Mouse (Mus musculus) MEL (cell line): ENCODE data around the gene Rep15. TPM values are rescaled to one million over a fixed set of nuclear protein-coding genes. Genes with fewer than 3 reads are reported as not detected.

Source experiments
- DNase-seq: peaks from one replicate; pipeline ENCODE4 v3.0.0; 2011; ENCODE audit warnings: low read depth, low spot score
- H3K27ac ChIP-seq: 2 replicates; pipeline ENCODE4 v1.5.1; 2012; ENCODE audit warnings: low read depth, mild to moderate bottlenecking, control low read depth, low read length, moderate library complexity; ENCODE audit not compliant: control insufficient read depth
- H3K27me3 ChIP-seq, 2 experiments: fragments of 150-350 bp in 1 of 2; sonication (generic) in 1 of 2; 2 replicates each; pipeline ENCODE4 v1.6.1; 2012; ENCODE audit warnings: low read length in 2 of 2, mild to moderate bottlenecking in 2 of 2, improper control_type of control experiment in 1 of 2, moderate library complexity in 1 of 2; ENCODE audit not compliant: insufficient read depth in 2 of 2, control insufficient read depth in 1 of 2
- H3K36me3 ChIP-seq, 2 experiments: 2 replicates each; pipeline ENCODE4 v1.6.1; 2012 to 2014; ENCODE audit warnings: low read length in 2 of 2, improper control_type of control experiment in 1 of 2, inconsistent platforms in 1 of 2, mild to moderate bottlenecking in 1 of 2; ENCODE audit not compliant: insufficient read depth in 2 of 2, control insufficient read depth in 1 of 2
- H3K4me1 ChIP-seq, 2 experiments: fragments of 150-350 bp in 1 of 2; sonication (generic) in 1 of 2; 2 replicates each; pipeline ENCODE4 v1.6.1; 2012; ENCODE audit warnings: low read length in 2 of 2, improper control_type of control experiment in 1 of 2, mild to moderate bottlenecking in 1 of 2; ENCODE audit not compliant: insufficient read depth in 2 of 2, control insufficient read depth in 1 of 2
- H3K4me3 ChIP-seq, 2 experiments: fragments of 150-350 bp in 1 of 2; sonication (generic) in 1 of 2; 2 replicates each; pipeline ENCODE4 v1.5.1; 2012; ENCODE audit warnings: low read depth in 2 of 2, low read length in 2 of 2, mild to moderate bottlenecking in 2 of 2, moderate library complexity in 2 of 2, control low read depth in 1 of 2, improper control_type of control experiment in 1 of 2; ENCODE audit not compliant: control insufficient read depth in 1 of 2, insufficient read depth in 1 of 2
- H3K79me2 ChIP-seq: 2 replicates; pipeline ENCODE4 v1.6.1; 2012; ENCODE audit warnings: mild to moderate bottlenecking, low read length, moderate library complexity; ENCODE audit not compliant: control insufficient read depth, poor library complexity, insufficient read depth
- H3K9ac ChIP-seq: 2 replicates; pipeline ENCODE4 v1.6.1; 2012; ENCODE audit warnings: low read depth, mild to moderate bottlenecking, control low read depth, low read length, moderate library complexity; ENCODE audit not compliant: control insufficient read depth, poor library complexity, severe bottlenecking
- H3K9me3 ChIP-seq: fragments of 150-350 bp; sonication (generic); replicated peaks from 2 replicates; pipeline ENCODE4 v1.6.1; 2012; ENCODE audit warnings: mild to moderate bottlenecking, low read length, improper control_type of control experiment, moderate library complexity; ENCODE audit not compliant: insufficient read depth
- BHLHE40 ChIP-seq: IDR thresholded peaks from 2 replicates; pipeline ENCODE4 v1.6.1; 2012; ENCODE audit warnings: low read depth, mild to moderate bottlenecking, inconsistent platforms, low read length, improper control_type of control experiment, borderline replicate concordance
- CHD1 ChIP-seq: IDR thresholded peaks from 2 replicates; pipeline ENCODE4 v1.6.1; 2012; ENCODE audit warnings: low read depth, mild to moderate bottlenecking, inconsistent platforms, low read length, improper control_type of control experiment
- ELF1 ChIP-seq: IDR thresholded peaks from 2 replicates; pipeline ENCODE4 v1.6.1; 2014; ENCODE audit warnings: low read depth, mild to moderate bottlenecking, inconsistent platforms, low read length, improper control_type of control experiment, moderate library complexity
- EP300 ChIP-seq, 2 experiments: IDR thresholded peaks; 2 replicates each; pipeline ENCODE4 v1.6.1; 2011; ENCODE audit warnings: improper control_type of control experiment in 2 of 2, low read length in 2 of 2, low read depth in 1 of 2, mild to moderate bottlenecking in 1 of 2
- GABPA ChIP-seq: IDR thresholded peaks from 2 replicates; pipeline ENCODE4 v1.6.1; 2012; ENCODE audit warnings: low read depth, mild to moderate bottlenecking, inconsistent platforms, low read length, improper control_type of control experiment, moderate library complexity
- GATA1 ChIP-seq: IDR thresholded peaks from 2 replicates; pipeline ENCODE4 v1.6.1; 2011; ENCODE audit warnings: low read depth, low read length, improper control_type of control experiment
- HCFC1 ChIP-seq: IDR thresholded peaks from 2 replicates; pipeline ENCODE4 v1.6.1; 2012; ENCODE audit warnings: low read depth, mild to moderate bottlenecking, inconsistent platforms, low read length, improper control_type of control experiment, moderate library complexity
- JUND ChIP-seq: IDR thresholded peaks from 2 replicates; pipeline ENCODE4 v1.6.1; 2011; ENCODE audit warnings: low read depth, mild to moderate bottlenecking, improper control_type of control experiment, low read length
- MAFK ChIP-seq: IDR thresholded peaks from 2 replicates; pipeline ENCODE4 v1.6.1; 2011; ENCODE audit warnings: low read depth, mild to moderate bottlenecking, low read length, improper control_type of control experiment, borderline replicate concordance
- MAX ChIP-seq: IDR thresholded peaks from 2 replicates; pipeline ENCODE4 v1.6.1; 2011; ENCODE audit warnings: low read length, improper control_type of control experiment
- MAZ ChIP-seq: IDR thresholded peaks from 2 replicates; pipeline ENCODE4 v1.6.1; 2012; ENCODE audit warnings: low read depth, mild to moderate bottlenecking, inconsistent platforms, low read length, improper control_type of control experiment
- MEF2A ChIP-seq: IDR thresholded peaks from 2 replicates; pipeline ENCODE4 v1.6.1; 2014; ENCODE audit warnings: low read depth, mild to moderate bottlenecking, inconsistent platforms, low read length, improper control_type of control experiment; ENCODE audit not compliant: poor library complexity, insufficient replicate concordance, severe bottlenecking; ENCODE audit errors: extremely low read depth
- MXI1 ChIP-seq: IDR thresholded peaks from 2 replicates; pipeline ENCODE4 v1.6.1; 2011; ENCODE audit warnings: mild to moderate bottlenecking, low read depth, low read length, improper control_type of control experiment
- NELFE ChIP-seq: IDR thresholded peaks from 2 replicates; pipeline ENCODE4 v1.6.1; 2011; ENCODE audit warnings: low read depth, low read length, improper control_type of control experiment
- NRF1 ChIP-seq: IDR thresholded peaks from 2 replicates; pipeline ENCODE4 v1.6.1; 2014; ENCODE audit warnings: low read depth, mild to moderate bottlenecking, inconsistent platforms, low read length, improper control_type of control experiment, moderate library complexity; ENCODE audit not compliant: poor library complexity, insufficient read depth, severe bottlenecking
- POLR2AphosphoS5 ChIP-seq: IDR thresholded peaks from 2 replicates; pipeline ENCODE4 v1.6.1; 2012; ENCODE audit warnings: low read depth, borderline replicate concordance, mild to moderate bottlenecking, inconsistent platforms, low read length, moderate library complexity, mixed read lengths
- RCOR1 ChIP-seq: IDR thresholded peaks from 2 replicates; pipeline ENCODE4 v1.6.1; 2012; ENCODE audit warnings: low read depth, mild to moderate bottlenecking, inconsistent platforms, low read length, improper control_type of control experiment
- SIN3A ChIP-seq: IDR thresholded peaks from 2 replicates; pipeline ENCODE4 v1.6.1; 2012; ENCODE audit warnings: low read length, improper control_type of control experiment, inconsistent platforms
- USF2 ChIP-seq, 2 experiments: IDR thresholded peaks; 2 replicates each; pipeline ENCODE4 v1.6.1; 2011 to 2012; ENCODE audit warnings: improper control_type of control experiment in 2 of 2, low read length in 2 of 2, borderline replicate concordance in 1 of 2, inconsistent platforms in 1 of 2, low read depth in 1 of 2, mild to moderate bottlenecking in 1 of 2; ENCODE audit not compliant: insufficient read depth in 1 of 2
- ZC3H11A ChIP-seq: IDR thresholded peaks from 2 replicates; pipeline ENCODE4 v1.6.1; 2012; ENCODE audit warnings: low read depth, mild to moderate bottlenecking, inconsistent platforms, low read length, improper control_type of control experiment
- ZKSCAN1 ChIP-seq: IDR thresholded peaks from 2 replicates; pipeline ENCODE4 v1.6.1; 2012; ENCODE audit warnings: low read depth, mild to moderate bottlenecking, inconsistent platforms, low read length, improper control_type of control experiment, moderate library complexity
- ZMIZ1 ChIP-seq: IDR thresholded peaks from 2 replicates; pipeline ENCODE4 v1.6.1; 2012; ENCODE audit warnings: low read depth, mild to moderate bottlenecking, inconsistent platforms, low read length, improper control_type of control experiment, moderate library complexity
- polyA plus RNA-seq, 2 experiments: library from polyadenylated mRNA; stranded (reverse) in 1 of 2; unstranded in 1 of 2; fragments of >175 nt in 1 of 2; fragments of >200 nt in 1 of 2; gene quantifications; 2 replicates each; pipeline versions ENCODE4 v1.2.1 to v1.2.4; 2012; ENCODE audit warnings: low replicate concordance in 2 of 2, low read depth in 1 of 2; ENCODE audit not compliant: insufficient read length in 2 of 2, insufficient read depth in 1 of 2, missing spikeins in 1 of 2
- total RNA-seq: library from RNA; depleted of rRNA; stranded (reverse); fragments of 300-350 nt; gene quantifications from 2 replicates; pipeline ENCODE4 v1.2.3, GENCODE M21; 2012

Gene Rep15
- total and polyA plus RNA-seq, 3 experiments = 0.31 to 0.43 TPM; not detected in 1

- no peaks in the 10 kb centered on the region for H3K79me2 ChIP-seq
- H3K4me1 ChIP-seq = peaks cover 2 to 7% of the 10 kb centered on the region in 2 experiments; a peak in 3 of 4 replicates
- H3K27ac ChIP-seq = no peak overlapping the region
- no peaks in the 10 kb centered on the region for H3K9me3 ChIP-seq
- peak; percentile 64 for DNase-seq
- H3K27me3 ChIP-seq = no peaks in the 10 kb centered on the region
- no peak for TF ChIP-seq RCOR1
- peak; percentile 80 for TF ChIP-seq GATA1
- peak in 1 of 2 experiments; percentile 39; a peak in 2 of 4 replicates for TF ChIP-seq EP300 (IDR thresholded peaks at IDR 0.05; ENCODE audit: low read depth in 1 of 2, low read length in 2 of 2)
- no peaks in the 10 kb centered on the region; a peak in 1 of 4 replicates for H3K36me3 ChIP-seq
- no peak overlapping the region for H3K9ac ChIP-seq
- no peak overlapping the region for H3K4me3 ChIP-seq
These were observed 8.8 kb upstream of the Rep15 start for GRCm38 (mm10) chr6:147023568-147023967.

- Histone ChIP-seq H3K4me1 (peaks cover 2 to 7% of the 10 kb centered on the region in 2 experiments; a peak in 3 of 4 replicates), H3K27ac (no peak overlapping the region), H3K79me2 (no peaks in the 10 kb centered on the region), H3K36me3 (no peaks in the 10 kb centered on the region; a peak in 1 of 4 replicates), H3K9me3 (no peaks in the 10 kb centered on the region), H3K27me3 (no peaks in the 10 kb centered on the region), H3K9ac (no peak overlapping the region), H3K4me3 (no peak overlapping the region)
- DNase-seq = no peak
- TF ChIP-seq MXI1 = no peak
- TF ChIP-seq MAZ = no peak
- TF ChIP-seq MAFK = no peak
- TF ChIP-seq NRF1 = no peak
- TF ChIP-seq HCFC1 = no peak
- TF ChIP-seq ZKSCAN1 = no peak
- no peak for TF ChIP-seq SIN3A
- TF ChIP-seq ELF1 = no peak
- no peak for TF ChIP-seq ZMIZ1
- no peak for TF ChIP-seq CHD1
- no peak for TF ChIP-seq ZC3H11A
- no peak for TF ChIP-seq GABPA
- no peak for TF ChIP-seq MAX
- TF ChIP-seq JUND = no peak
- TF ChIP-seq BHLHE40 = no peak
- no peak for TF ChIP-seq NELFE
- TF ChIP-seq POLR2AphosphoS5 = no peak
- no peak for TF ChIP-seq USF2 (IDR thresholded peaks at IDR 0.05; ENCODE audit: borderline replicate concordance in 1 of 2, insufficient read depth in 1 of 2, low read depth in 1 of 2, low read length in 2 of 2)
- no peak for TF ChIP-seq MEF2A
These were observed 7.6 kb upstream of the Rep15 start for GRCm38 (mm10) chr6:147024761-147025160.
